Mouse (Mus musculus) liver, embryonic 14.5 days (tissue): Measurements from ENCODE around the gene Tcn2.

Experiments used
- CTCF ChIP-seq: IDR thresholded peaks from 2 replicates; pipeline ENCODE4 v1.5.1; 2016; ENCODE audit warnings: antibody characterized with exemption, low read depth, control low read depth
- EP300 ChIP-seq: IDR thresholded peaks from 2 replicates; pipeline ENCODE4 v1.6.1; 2016; ENCODE audit warnings: antibody characterized with exemption, low read depth

DNA sequence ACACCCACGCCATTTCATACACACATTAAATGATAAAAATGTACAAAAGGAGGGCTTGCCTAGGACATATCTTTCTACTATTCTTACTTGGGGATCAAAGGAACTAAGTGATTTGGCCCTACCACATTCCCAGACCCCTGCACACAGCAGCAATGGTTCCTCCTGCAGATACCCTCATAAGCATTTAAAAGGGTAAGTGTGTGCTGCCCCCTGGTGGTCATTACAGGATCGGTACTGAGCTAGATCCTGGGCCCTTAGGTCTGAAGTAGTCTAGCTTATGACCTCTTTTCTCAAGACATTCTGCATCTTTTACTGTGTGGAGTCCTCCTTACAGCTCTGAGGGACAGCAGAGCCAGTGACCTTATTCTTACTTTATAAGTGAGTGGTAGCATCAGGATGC is 52.1 kb downstream of the Tcn2 start:
- peak; percentile 87 for TF ChIP-seq CTCF
- no peak for TF ChIP-seq EP300
